Mouse (Mus musculus): Measurements from ENCODE around the gene Tbxas1. TPM values are rescaled to one million over a fixed set of nuclear protein-coding genes. Genes with fewer than 3 reads are reported as not detected.

The Tbxas1 gene
- polyA plus RNA-seq, 1 experiment from 2014 or later: 1.8 TPM

GRCm38 (mm10) chr6:39131480-39131879 is 256.3 kb downstream of the Tbxas1 start:
- H3K4me1 ChIP-seq: no peaks in the 10 kb centered on the region
- H3K4me2 ChIP-seq (replicated peaks): no peak overlapping the region
- no peak overlapping the region for H3K27ac ChIP-seq (replicated peaks)
- H3K9ac ChIP-seq (replicated peaks): no peak overlapping the region
- peaks cover 14% of the 10 kb centered on the region for H3K36me3 ChIP-seq
- no peaks in the 10 kb centered on the region for H3K9me3 ChIP-seq
- no peak overlapping the region for H3K4me3 ChIP-seq
- WGBS: 38% methylated on average over 4 of the region's 4 CpGs
- ATAC-seq (replicated peaks): no peak
- H3K27me3 ChIP-seq: no peaks in the 10 kb centered on the region

- H3K36me3 ChIP-seq: peaks cover 14% of the 10 kb centered on the region
- H3K4me1 ChIP-seq: no peaks in the 10 kb centered on the region
- no peak for ATAC-seq (replicated peaks)
- H3K9ac ChIP-seq (replicated peaks): no peak overlapping the region
- 69% methylated on average over 5 of the region's 5 CpGs for WGBS
- no peaks in the 10 kb centered on the region for H3K27me3 ChIP-seq
- H3K27ac ChIP-seq (replicated peaks): no peak overlapping the region
- H3K4me2 ChIP-seq (replicated peaks): no peak overlapping the region
- no peak overlapping the region for H3K4me3 ChIP-seq
- no peaks in the 10 kb centered on the region for H3K9me3 ChIP-seq
Measured at GRCm38 (mm10) chr6:39132556-39132955, 257.4 kb downstream of the Tbxas1 start.

Other genes starting within 250 kb of the Tbxas1 start
- 0.14 TPM in 1 of 2 replicates, not detected in the other for gene Klrg2, start 238.2 kb upstream of the Tbxas1 start, polyA plus RNA-seq (2015; fragmentation: Nextera tagmentation; extraction: Ambion mirVana)
- 8.6 and 14.4 TPM in 2 replicates for gene Clec2l, start 212.3 kb upstream of the Tbxas1 start, polyA plus RNA-seq (2015; fragmentation: Nextera tagmentation; extraction: Ambion mirVana)
- gene Hipk2, start 761 bp downstream of the Tbxas1 start, polyA plus RNA-seq (2015; fragmentation: Nextera tagmentation; extraction: Ambion mirVana): 29.2 and 29.7 TPM in 2 replicates
- 2.5 and 2.9 TPM in 2 replicates for gene Parp12, start 242.9 kb downstream of the Tbxas1 start, polyA plus RNA-seq (2015; fragmentation: Nextera tagmentation; extraction: Ambion mirVana)

All from forebrain, embryonic 15.5 days (tissue).